Mouse (Mus musculus) forebrain, embryonic 15.5 days (tissue): ENCODE results near the gene Olfr606. TPM values are rescaled to one million over a fixed set of nuclear protein-coding genes. Genes with fewer than 3 reads are reported as not detected.
"Not testable (repeated sequence)": the region's sequence is repeated elsewhere in the genome, so short reads cannot be mapped to it uniquely, and the experiment has no call there.

Source experiments
- ATAC-seq: fragments of 200-750 bp; cut with Nextera tagmentation; replicated peaks from 2 replicates; pipeline ENCODE4 v1.8.0; 2017; ENCODE audit warnings: mild to moderate bottlenecking, moderate TSS enrichment, moderate library complexity
- H3K27ac ChIP-seq: fragments of 300-500 bp; sonication (generic); replicated peaks from 2 replicates; pipeline ENCODE4 v1.5.1; 2015; ENCODE audit warnings: mild to moderate bottlenecking, inconsistent platforms
- H3K27me3 ChIP-seq: fragments of 300-500 bp; sonication (generic); 2 replicates; pipeline ENCODE4 v1.6.1; 2015; ENCODE audit warnings: inconsistent platforms
- H3K36me3 ChIP-seq: fragments of 300-500 bp; sonication (generic); 2 replicates; pipeline ENCODE4 v1.6.1; 2015; ENCODE audit warnings: mild to moderate bottlenecking, inconsistent platforms
- H3K4me1 ChIP-seq: fragments of 300-500 bp; sonication (generic); 2 replicates; pipeline ENCODE4 v1.6.1; 2015; ENCODE audit warnings: inconsistent platforms
- H3K4me2 ChIP-seq: fragments of 300-500 bp; sonication (generic); replicated peaks from 2 replicates; pipeline ENCODE4 v1.6.1; 2015; ENCODE audit warnings: mild to moderate bottlenecking, inconsistent platforms
- H3K4me3 ChIP-seq: fragments of 300-500 bp; sonication (generic); 2 replicates; pipeline ENCODE4 v1.5.1; 2015; ENCODE audit warnings: mild to moderate bottlenecking, inconsistent platforms
- H3K9ac ChIP-seq: fragments of 300-500 bp; sonication (generic); replicated peaks from 2 replicates; pipeline ENCODE4 v1.6.1; 2015; ENCODE audit warnings: mild to moderate bottlenecking, inconsistent platforms
- H3K9me3 ChIP-seq: fragments of 300-500 bp; sonication (generic); 2 replicates; pipeline ENCODE4 v1.6.1; 2016; ENCODE audit warnings: inconsistent platforms
- WGBS: fragments of 180-500 bp; shearing (Covaris S2); methylation state at CpG from one replicate; pipeline ENCODE4 v1.1.7; 2015; ENCODE audit warnings: mixed read lengths; 5-methylcytosine and 5-hydroxymethylcytosine counted together
- microRNA-seq: library from miRNA; unstranded; fragments of <30 nt; microRNA quantifications from one replicate; pipeline ENCODE4, GENCODE M21; 2016
- polyA plus RNA-seq: library from polyadenylated mRNA; unstranded; fragments of >200 nt; fragmentation: Nextera tagmentation; extraction: Ambion mirVana; gene quantifications from 2 replicates; pipeline ENCODE4 v1.2.1, GENCODE M21; 2015

Olfr606 gene
- not detected in 2 replicates for polyA plus RNA-seq

- no peak for ATAC-seq
- H3K4me1 ChIP-seq, result no peaks in the 10 kb centered on the region
- H3K4me2 ChIP-seq, result no peak within 1 kb of the TSS
Observed at GRCm38 (mm10) chr7:103448746-103449145, at the start of gene Olfr606. Gene Olfr606 (plus strand): TSS chr7:103449046.

GRCm38 (mm10) chr7:103406521-103407055, 42.3 kb upstream of the Olfr606 start:
- H3K4me1 ChIP-seq, H3K9ac ChIP-seq, H3K27ac ChIP-seq, H3K4me3 ChIP-seq, ATAC-seq, H3K27me3 ChIP-seq, H3K4me2 ChIP-seq, H3K9me3 ChIP-seq, H3K36me3 ChIP-seq: not testable (repeated sequence)
- 70% methylated on average over 3 of the region's 3 CpGs for WGBS

More at GRCm38 (mm10) chr7:103448746-103449145, at the start of gene Olfr606:
- Histone ChIP-seq H3K27ac (no peak within 1 kb of the TSS), H3K4me3 (no peak within 1 kb of the TSS), H3K9me3 (no peaks in the 10 kb centered on the region), H3K36me3 (no peaks in the 10 kb centered on the region), H3K27me3 (no peaks in the 10 kb centered on the region), H3K9ac (no peak within 1 kb of the TSS)
- WGBS, result 97% methylated on average over 2 of the region's 2 CpGs

- H3K36me3 ChIP-seq, H3K4me2 ChIP-seq, H3K4me1 ChIP-seq, H3K9ac ChIP-seq, H3K27ac ChIP-seq, H3K4me3 ChIP-seq, H3K9me3 ChIP-seq, H3K27me3 ChIP-seq, ATAC-seq: not testable (repeated sequence)
- 57% methylated on average over 1 of the region's 1 CpGs for WGBS
Observed at GRCm38 (mm10) chr7:103414772-103415171, 34.1 kb upstream of the Olfr606 start, which contains the start of gene Usp17lc. Gene Usp17lc (plus strand): TSS chr7:103415072.

DNA sequence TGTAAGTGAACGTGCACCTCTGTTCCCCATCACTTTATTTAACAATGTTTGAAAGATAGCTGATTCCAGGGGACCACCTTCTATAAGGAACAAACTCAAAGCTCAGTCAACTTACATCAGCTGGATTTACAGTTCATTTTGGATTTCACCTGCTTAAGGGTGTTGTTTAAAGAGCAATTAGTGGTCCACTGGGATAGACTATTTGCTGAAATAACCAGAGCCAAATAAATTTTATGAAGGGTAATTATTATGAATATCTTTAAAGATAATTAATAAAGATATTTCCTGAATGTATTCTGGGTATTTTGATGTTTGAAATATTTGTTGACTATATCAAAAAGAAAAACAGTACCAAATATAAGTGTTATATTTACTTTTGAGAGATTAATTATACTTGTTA, 3.5 kb upstream of the Olfr606 start, which contains the start of gene Olfr605:
TSS of gene Olfr605 (minus strand) at position 101 of the 400 bp plus-strand sequence.
- Histone ChIP-seq H3K4me3 (no peak within 1 kb of the TSS), H3K4me2 (no peak within 1 kb of the TSS), H3K36me3 (no peaks in the 10 kb centered on the region), H3K9me3 (no peaks in the 10 kb centered on the region), H3K9ac (no peak within 1 kb of the TSS), H3K27ac (no peak within 1 kb of the TSS), H3K4me1 (no peaks in the 10 kb centered on the region), H3K27me3 (no peaks in the 10 kb centered on the region)
- WGBS, result 84% methylated on average over 1 of the region's 1 CpGs
- no peak for ATAC-seq

DNA sequence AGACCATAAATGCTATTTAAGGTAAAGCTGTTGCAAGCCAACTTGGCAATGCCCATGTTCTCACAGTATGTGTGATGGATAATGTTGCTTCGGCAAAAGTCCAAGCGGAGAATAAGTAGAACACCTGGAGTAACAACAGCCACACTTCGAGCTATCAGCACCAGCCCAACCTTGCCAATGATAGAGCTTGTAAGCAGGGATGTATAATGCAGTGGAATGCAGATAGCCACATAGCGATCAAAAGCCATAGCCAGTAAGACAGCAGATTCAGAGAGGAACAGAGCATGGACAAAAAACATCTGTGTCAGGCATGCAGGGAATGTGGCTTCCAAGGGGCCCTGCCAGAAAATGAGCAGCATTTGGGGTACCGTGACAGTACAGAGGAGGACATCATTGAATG, 11.7 kb downstream of the Olfr606 start:
- Histone ChIP-seq H3K4me3 (no peak overlapping the region), H3K27ac (no peak overlapping the region), H3K36me3 (no peaks in the 10 kb centered on the region), H3K4me1 (no peaks in the 10 kb centered on the region), H3K27me3 (no peaks in the 10 kb centered on the region), H3K9me3 (no peaks in the 10 kb centered on the region), H3K4me2 (no peak overlapping the region), H3K9ac (no peak overlapping the region)
- WGBS, result 94% methylated on average over 5 of the region's 5 CpGs
- no peak for ATAC-seq

DNA sequence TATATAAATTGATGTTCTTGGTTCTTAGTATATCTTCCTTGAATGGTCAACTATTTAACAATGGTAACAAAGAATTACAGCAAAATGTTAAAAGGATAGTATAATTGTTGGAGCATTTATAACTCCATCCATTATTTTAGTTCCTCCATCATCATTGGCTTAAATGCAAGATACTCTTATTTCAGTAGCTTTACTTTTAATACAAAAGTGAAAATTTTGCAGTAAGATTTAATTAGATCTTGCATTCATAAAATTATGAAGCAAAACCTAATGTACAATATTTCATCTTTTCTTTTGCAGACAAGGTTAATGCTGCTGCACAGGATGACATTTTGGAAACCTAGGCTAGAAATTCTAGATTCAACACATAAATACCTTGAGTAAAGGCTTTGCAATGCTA, 20.7 kb downstream of the Olfr606 start, which contains the start of gene Olfr608:
TSS of gene Olfr608 (plus strand) at position 301 of the 400 bp plus-strand sequence.
- no peaks in the 10 kb centered on the region for H3K27me3 ChIP-seq
- no peaks in the 10 kb centered on the region for H3K9me3 ChIP-seq
- H3K9ac ChIP-seq, result no peak within 1 kb of the TSS
- no peak within 1 kb of the TSS for H3K4me2 ChIP-seq
- H3K27ac ChIP-seq, result no peak within 1 kb of the TSS
- no peak within 1 kb of the TSS for H3K4me3 ChIP-seq
- H3K36me3 ChIP-seq, result no peaks in the 10 kb centered on the region
- no peaks in the 10 kb centered on the region for H3K4me1 ChIP-seq
- ATAC-seq, result no peak

DNA sequence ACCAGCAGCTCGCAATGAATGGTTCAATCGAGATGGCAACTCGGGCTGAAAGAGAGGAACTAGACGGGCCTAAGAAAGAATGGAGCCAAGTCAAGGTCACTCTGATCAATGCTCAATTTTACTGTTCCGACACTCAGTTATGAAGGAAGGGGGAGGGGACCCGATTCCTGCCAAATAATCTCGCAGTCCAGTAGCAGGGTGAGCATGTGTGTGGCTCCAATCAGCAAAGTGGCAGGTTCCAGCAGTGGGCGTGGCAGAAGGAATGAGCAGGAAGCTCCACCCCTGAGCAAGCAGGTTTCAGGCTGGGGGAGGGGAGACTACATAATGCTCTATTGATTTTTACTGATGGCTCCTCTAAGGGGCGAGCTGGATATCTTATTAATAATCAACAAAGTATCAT, 28.3 kb downstream of the Olfr606 start:
- not testable (repeated sequence) for H3K36me3 ChIP-seq, ATAC-seq, H3K9me3 ChIP-seq, H3K27me3 ChIP-seq, H3K4me3 ChIP-seq, H3K9ac ChIP-seq, H3K4me1 ChIP-seq, H3K27ac ChIP-seq, H3K4me2 ChIP-seq
- WGBS, result 80% methylated on average over 9 of the region's 9 CpGs

- WGBS, result 73% methylated on average over 1 of the region's 1 CpGs
- ATAC-seq, result no peak
- no peaks in the 10 kb centered on the region for H3K27me3 ChIP-seq
Observed at GRCm38 (mm10) chr7:103497962-103498361, 49.1 kb downstream of the Olfr606 start, which contains the start of gene Olfr609. Gene Olfr609 (minus strand): TSS chr7:103498062.

More at GRCm38 (mm10) chr7:103497962-103498361, 49.1 kb downstream of the Olfr606 start, which contains the start of gene Olfr609:
- no peaks in the 10 kb centered on the region for H3K9me3 ChIP-seq
- no peak within 1 kb of the TSS for H3K4me2 ChIP-seq
- no peaks in the 10 kb centered on the region for H3K4me1 ChIP-seq
- H3K9ac ChIP-seq, result no peak within 1 kb of the TSS
- no peaks in the 10 kb centered on the region for H3K36me3 ChIP-seq
- H3K27ac ChIP-seq, result no peak within 1 kb of the TSS
- no peak within 1 kb of the TSS for H3K4me3 ChIP-seq

Small RNA genes lying within 50 kb of the gene (microRNA-seq; reads per million reads assigned to microRNA genes)
- not detected for gene Gm25774

Other genes starting within 250 kb of the Olfr606 start
- not detected in 2 replicates for gene Olfr593, start 237.2 kb upstream of the Olfr606 start, polyA plus RNA-seq
- gene Olfr594, start 232.1 kb upstream of the Olfr606 start, polyA plus RNA-seq, result not detected in 2 replicates
- not detected in 2 replicates for gene Usp17ld, start 196.5 kb upstream of the Olfr606 start, polyA plus RNA-seq
- gene Olfr596, start 143.4 kb upstream of the Olfr606 start, polyA plus RNA-seq, result not detected in 2 replicates
- not detected in 2 replicates for gene Olfr597, start 132.7 kb upstream of the Olfr606 start, polyA plus RNA-seq
- gene Olfr598, start 125.5 kb upstream of the Olfr606 start, polyA plus RNA-seq, result not detected in 2 replicates
- gene Olfr599, start 113.1 kb upstream of the Olfr606 start, polyA plus RNA-seq, result not detected in 2 replicates
- not detected in 2 replicates for gene Olfr600, start 99.4 kb upstream of the Olfr606 start, polyA plus RNA-seq
- not detected in 2 replicates for gene Olfr601, start 86.4 kb upstream of the Olfr606 start, polyA plus RNA-seq
- gene Olfr603, start 62.9 kb upstream of the Olfr606 start, polyA plus RNA-seq, result not detected in 2 replicates
- not detected in 2 replicates for gene Usp17lc, start 34.0 kb upstream of the Olfr606 start, polyA plus RNA-seq
- not detected in 2 replicates for gene Olfr605, start 3.6 kb upstream of the Olfr606 start, polyA plus RNA-seq
- not detected in 2 replicates for gene Olfr607, start 15.1 kb downstream of the Olfr606 start, polyA plus RNA-seq
- not detected in 2 replicates for gene Olfr608, start 20.8 kb downstream of the Olfr606 start, polyA plus RNA-seq
- not detected in 2 replicates for gene Olfr609, start 49.0 kb downstream of the Olfr606 start, polyA plus RNA-seq
- not detected in 2 replicates for gene Olfr610, start 63.1 kb downstream of the Olfr606 start, polyA plus RNA-seq
- not detected in 2 replicates for gene Olfr611, start 71.8 kb downstream of the Olfr606 start, polyA plus RNA-seq
- gene Olfr612, start 93.7 kb downstream of the Olfr606 start, polyA plus RNA-seq, result not detected in 2 replicates
- gene Olfr613, start 99.0 kb downstream of the Olfr606 start, polyA plus RNA-seq, result not detected in 2 replicates
- gene Olfr615, start 107.0 kb downstream of the Olfr606 start, polyA plus RNA-seq, result not detected in 2 replicates
- not detected in 2 replicates for gene Olfr616, start 120.1 kb downstream of the Olfr606 start, polyA plus RNA-seq
- gene Olfr617, start 124.0 kb downstream of the Olfr606 start, polyA plus RNA-seq, result not detected in 2 replicates
- not detected in 2 replicates for gene Olfr618, start 141.1 kb downstream of the Olfr606 start, polyA plus RNA-seq
- not detected in 2 replicates for gene Olfr619, start 151.5 kb downstream of the Olfr606 start, polyA plus RNA-seq
- not detected in 2 replicates for gene Olfr620, start 163.5 kb downstream of the Olfr606 start, polyA plus RNA-seq
- gene Olfr622, start 193.7 kb downstream of the Olfr606 start, polyA plus RNA-seq, result not detected in 2 replicates
- gene Olfr623, start 214.7 kb downstream of the Olfr606 start, polyA plus RNA-seq, result not detected in 2 replicates
- gene Olfr624, start 222.1 kb downstream of the Olfr606 start, polyA plus RNA-seq, result not detected in 2 replicates
- not detected in 2 replicates for gene Olfr625-ps1, start 233.7 kb downstream of the Olfr606 start, polyA plus RNA-seq